Mouse (Mus musculus) MEL (cell line): ENCODE data around the gene Pkd1l2. TPM values are rescaled to one million over a fixed set of nuclear protein-coding genes. Genes with fewer than 3 reads are reported as not detected.

Source experiments
- polyA plus RNA-seq, 2 experiments: library from polyadenylated mRNA; stranded (reverse) in 1 of 2; unstranded in 1 of 2; fragments of >175 nt in 1 of 2; fragments of >200 nt in 1 of 2; gene quantifications; 2 replicates each; pipeline versions ENCODE4 v1.2.1 to v1.2.4; 2012; ENCODE audit warnings: low replicate concordance in 2 of 2, low read depth in 1 of 2; ENCODE audit not compliant: insufficient read length in 2 of 2, insufficient read depth in 1 of 2, missing spikeins in 1 of 2
- total RNA-seq: library from RNA; depleted of rRNA; stranded (reverse); fragments of 300-350 nt; gene quantifications from 2 replicates; pipeline ENCODE4 v1.2.3, GENCODE M21; 2012; rRNA removed

The Pkd1l2 gene
- total and polyA plus RNA-seq, 3 experiments, result 0.86 to 1.5 TPM; not detected in 1

Other genes starting within 250 kb of the Pkd1l2 start
- gene Cmc2, start 161.0 kb downstream of the Pkd1l2 start, total RNA-seq, result 60.2 and 65.4 TPM in 2 replicates
- 100 to 1,000 TPM in 1 of 2 experiments, not detected in 1; 111 TPM for gene Cmc2, start 161.0 kb downstream of the Pkd1l2 start, polyA plus RNA-seq
- 39.6 and 41.8 TPM in 2 replicates for gene Cenpn, start 160.7 kb downstream of the Pkd1l2 start, total RNA-seq
- 10 to 100 TPM in 1 of 2 experiments, not detected in 1; 59.5 TPM for gene Cenpn, start 160.7 kb downstream of the Pkd1l2 start, polyA plus RNA-seq
- gene Atmin, start 139.1 kb downstream of the Pkd1l2 start, total RNA-seq, result 17.3 and 19.7 TPM in 2 replicates
- 10 to 100 TPM in 1 of 2 experiments, not detected in 1; 34.5 TPM for gene Atmin, start 139.1 kb downstream of the Pkd1l2 start, polyA plus RNA-seq
- gene 1700030J22Rik, start 103.5 kb downstream of the Pkd1l2 start, total RNA-seq, result 0.15 and 0.16 TPM in 2 replicates
- gene 1700030J22Rik, start 103.5 kb downstream of the Pkd1l2 start, polyA plus RNA-seq, result under 1 TPM in 1 of 2 experiments, not detected in 1; 0.38 TPM
- 118 and 137 TPM in 2 replicates for gene Gcsh, start 88.9 kb downstream of the Pkd1l2 start, total RNA-seq
- 10 to 100 TPM in 1 of 2 experiments, not detected in 1; 77.1 TPM for gene Gcsh, start 88.9 kb downstream of the Pkd1l2 start, polyA plus RNA-seq
- gene Bco1, start 13.4 kb upstream of the Pkd1l2 start, total RNA-seq, result 1.2 and 1.6 TPM in 2 replicates
- gene Bco1, start 13.4 kb upstream of the Pkd1l2 start, polyA plus RNA-seq, result under 1 TPM in 1 of 2 experiments, not detected in 1; 0.70 TPM
- gene Gan, start 75.7 kb upstream of the Pkd1l2 start, total RNA-seq, result 8.2 and 8.7 TPM in 2 replicates
- gene Gan, start 75.7 kb upstream of the Pkd1l2 start, polyA plus RNA-seq, result 1 to 10 TPM in 1 of 2 experiments, not detected in 1; 5.6 TPM
- gene Cmip, start 174.6 kb upstream of the Pkd1l2 start, total RNA-seq, result 17.0 and 20.8 TPM in 2 replicates
- gene Cmip, start 174.6 kb upstream of the Pkd1l2 start, polyA plus RNA-seq, result 10 to 100 TPM in 1 of 2 experiments, not detected in 1; 71.8 TPM